Mouse (Mus musculus) megakaryocyte, embryonic 14.5 days (primary cell): ENCODE results near the gene Axdnd1.

ENCODE experiments used
- FLI1 ChIP-seq: IDR thresholded peaks from 2 replicates; pipeline ENCODE4 v1.6.1; 2012; ENCODE audit warnings: low read length, inconsistent platforms, mixed read lengths
- GATA1 ChIP-seq: IDR thresholded peaks from 3 replicates; pipeline ENCODE4 v1.6.1; 2012; ENCODE audit warnings: mixed read lengths, low read length, inconsistent platforms, borderline replicate concordance

- TF ChIP-seq GATA1, result no peak
- TF ChIP-seq FLI1, result no peak
Measured at GRCm38 (mm10) chr1:156284207-156284606, 136.8 kb downstream of the Axdnd1 start.
